Mouse (Mus musculus) liver, embryonic 16.5 days (tissue): ENCODE data around the gene Ddn. TPM values are rescaled to one million over a fixed set of nuclear protein-coding genes. Genes with fewer than 3 reads are reported as not detected.

ENCODE experiments used
- ATAC-seq: fragments of 200-750 bp; cut with Nextera tagmentation; 2 replicates; pipeline ENCODE4 v1.8.0; 2017; ENCODE audit warnings: low read depth, mild to moderate bottlenecking, moderate number of reproducible peaks, moderate library complexity
- H3K27ac ChIP-seq: fragments of 300-500 bp; sonication (generic); 2 replicates; pipeline ENCODE4 v1.5.1; 2014; ENCODE audit warnings: mild to moderate bottlenecking, low read length
- H3K27me3 ChIP-seq: fragments of 300-500 bp; sonication (generic); 2 replicates; pipeline ENCODE4 v1.6.1; 2014; ENCODE audit warnings: low read depth, low read length, mixed read lengths; ENCODE audit not compliant: control insufficient read depth, insufficient read depth
- H3K36me3 ChIP-seq: fragments of 300-500 bp; sonication (generic); 2 replicates; pipeline ENCODE4 v1.6.1; 2014; ENCODE audit warnings: mild to moderate bottlenecking; ENCODE audit not compliant: control insufficient read depth, insufficient read depth
- H3K4me1 ChIP-seq: fragments of 300-500 bp; sonication (generic); 2 replicates; pipeline ENCODE4 v1.6.1; 2014; ENCODE audit warnings: low read depth, low read length, mixed read lengths; ENCODE audit not compliant: control insufficient read depth
- H3K4me2 ChIP-seq: fragments of 300-500 bp; sonication (generic); 2 replicates; pipeline ENCODE4 v1.6.1; 2014; ENCODE audit warnings: low read depth, low read length, mixed read lengths
- H3K4me3 ChIP-seq: fragments of 300-500 bp; sonication (generic); 2 replicates; pipeline ENCODE4 v1.5.1; 2014; ENCODE audit warnings: low read depth, mild to moderate bottlenecking, low read length
- H3K9ac ChIP-seq: fragments of 300-500 bp; sonication (generic); 2 replicates; pipeline ENCODE4 v1.6.1; 2014; ENCODE audit warnings: low read depth, low read length
- H3K9me3 ChIP-seq: fragments of 300-500 bp; sonication (generic); replicated peaks from 2 replicates; pipeline ENCODE4 v1.6.1; 2016; ENCODE audit warnings: low read length; ENCODE audit not compliant: control insufficient read depth
- WGBS: fragments of 180-500 bp; shearing (Covaris S2); extraction: QIAGEN DNeasy Blood & Tissue Kit; methylation state at CpG from one replicate; pipeline ENCODE4 v1.1.7; 2014; ENCODE audit not compliant: insufficient replicate concordance; 5-methylcytosine and 5-hydroxymethylcytosine counted together
- polyA plus RNA-seq: library from polyadenylated mRNA; unstranded; fragments of >200 nt; fragmentation: Nextera tagmentation; extraction: Ambion mirVana; gene quantifications from 2 replicates; pipeline ENCODE4 v1.2.1, GENCODE M21; 2015

Gene Ddn
- polyA plus RNA-seq, 1 experiment from 2014 or later = not detected

DNA sequence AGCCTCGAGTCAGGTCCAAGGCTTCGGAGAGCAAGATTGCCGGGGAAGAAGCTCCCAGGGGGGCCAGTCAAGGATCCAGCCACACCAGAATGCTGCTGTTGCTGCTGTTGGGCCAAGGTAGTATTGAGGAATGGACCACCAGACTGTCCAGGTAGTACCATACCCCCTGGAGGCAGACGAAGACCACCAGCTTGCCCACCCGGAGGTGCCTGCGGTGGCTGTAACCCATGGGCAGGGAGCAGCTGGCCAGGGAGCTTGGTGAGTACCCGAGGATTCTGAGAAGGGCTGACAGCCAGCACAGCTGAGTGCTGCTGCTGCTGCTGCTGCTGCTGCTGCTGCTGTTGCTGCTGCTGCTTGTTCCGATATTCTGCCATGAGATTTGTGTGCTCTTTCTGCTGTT lies 36.9 kb upstream of the Ddn start:
- Histone ChIP-seq H3K27me3 (no peaks in the 10 kb centered on the region), H3K4me2 (no peak overlapping the region), H3K9me3 (no peaks in the 10 kb centered on the region), H3K4me1 (peaks cover 7% of the 10 kb centered on the region), H3K9ac (no peak overlapping the region), H3K27ac (no peak overlapping the region), H3K36me3 (peaks cover 94% of the 10 kb centered on the region), H3K4me3 (no peak overlapping the region)
- WGBS = 89% methylated on average over 8 of the region's 8 CpGs
- ATAC-seq = no peak

DNA sequence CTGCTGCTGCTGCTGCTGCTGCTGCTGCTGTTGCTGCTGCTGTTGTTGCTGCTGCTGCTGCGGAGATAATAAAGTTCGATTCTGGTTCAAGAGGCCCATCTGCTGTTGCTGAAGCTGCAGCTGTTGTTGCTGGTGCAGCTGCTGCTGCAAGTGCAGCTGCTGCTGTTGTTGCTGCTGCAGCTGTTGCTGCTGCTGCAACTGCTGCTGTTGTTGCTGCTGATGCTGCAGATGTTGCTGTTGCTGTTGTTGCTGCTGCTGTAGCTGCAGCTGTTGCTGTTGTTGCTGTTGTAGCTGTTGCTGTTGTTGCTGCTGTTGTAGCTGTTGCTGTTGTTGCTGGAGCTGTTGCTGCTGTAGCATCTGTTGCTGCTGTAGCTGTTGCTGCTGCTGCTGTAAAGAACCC lies 35.9 kb upstream of the Ddn start:
- no peak overlapping the region for H3K27ac ChIP-seq
- ATAC-seq = no peak
- no peaks in the 10 kb centered on the region for H3K27me3 ChIP-seq
- no peaks in the 10 kb centered on the region for H3K9me3 ChIP-seq
- no peak overlapping the region for H3K4me3 ChIP-seq
- H3K9ac ChIP-seq = no peak overlapping the region
- 81% methylated on average over 2 of the region's 2 CpGs for WGBS
- H3K4me2 ChIP-seq = no peak overlapping the region
- H3K36me3 ChIP-seq = peaks cover 94% of the 10 kb centered on the region
- peaks cover 7% of the 10 kb centered on the region for H3K4me1 ChIP-seq

GRCm38 (mm10) chr15:98843595-98844223 lies 34.4 kb upstream of the Ddn start:
- Histone ChIP-seq H3K4me2 (no peak overlapping the region), H3K27ac (no peak overlapping the region), H3K36me3 (peaks cover 95% of the 10 kb centered on the region), H3K4me1 (peaks cover 12% of the 10 kb centered on the region), H3K9me3 (no peaks in the 10 kb centered on the region), H3K9ac (no peak overlapping the region), H3K4me3 (no peak overlapping the region), H3K27me3 (no peaks in the 10 kb centered on the region)
- WGBS = 83% methylated on average over 11 of the region's 11 CpGs
- no peak for ATAC-seq

GRCm38 (mm10) chr15:98839671-98840585 lies 30.6 kb upstream of the Ddn start:
- H3K9ac ChIP-seq = no peak overlapping the region
- H3K27ac ChIP-seq = no peak overlapping the region
- ATAC-seq = no peak
- 90% methylated on average over 30 of the region's 30 CpGs for WGBS
- H3K4me1 ChIP-seq = peaks cover 38% of the 10 kb centered on the region
- no peak overlapping the region for H3K4me2 ChIP-seq
- H3K4me3 ChIP-seq = no peak overlapping the region
- H3K36me3 ChIP-seq = peaks cover 89% of the 10 kb centered on the region
- H3K9me3 ChIP-seq = no peaks in the 10 kb centered on the region
- H3K27me3 ChIP-seq = no peaks in the 10 kb centered on the region

DNA sequence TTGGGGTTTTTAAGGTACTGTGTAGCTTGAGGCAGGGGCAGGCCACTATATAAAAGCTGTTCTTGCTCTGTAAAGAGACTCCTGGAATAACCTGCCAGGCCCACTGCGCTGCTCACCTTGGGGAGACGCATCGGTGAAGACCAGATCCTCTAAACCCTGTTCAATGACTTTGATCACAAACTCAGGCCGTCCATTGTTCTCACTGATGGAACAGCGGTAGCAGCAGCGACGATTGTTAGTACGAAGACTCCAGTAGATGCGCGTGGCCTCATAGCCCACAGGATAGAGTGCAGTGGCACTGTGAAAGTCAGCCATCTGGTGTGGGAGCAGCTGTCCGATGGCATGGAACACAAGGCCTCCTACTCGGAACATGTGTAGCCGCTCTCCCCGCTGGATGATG lies 29.9 kb upstream of the Ddn start:
- Histone ChIP-seq H3K27me3 (no peaks in the 10 kb centered on the region), H3K36me3 (peaks cover 89% of the 10 kb centered on the region), H3K4me2 (no peak overlapping the region), H3K9ac (no peak overlapping the region), H3K4me3 (no peak overlapping the region), H3K4me1 (peaks cover 35% of the 10 kb centered on the region), H3K9me3 (no peaks in the 10 kb centered on the region), H3K27ac (no peak overlapping the region)
- ATAC-seq = no peak
- WGBS = 96% methylated on average over 14 of the region's 14 CpGs

- Histone ChIP-seq H3K9ac (peak overlapping the region; percentile 42), H3K27me3 (no peaks in the 10 kb centered on the region), H3K4me2 (peak overlapping the region; percentile 58), H3K9me3 (no peaks in the 10 kb centered on the region), H3K27ac (peak overlapping the region; percentile 95), H3K4me3 (peak overlapping the region; percentile 35), H3K36me3 (peaks cover 85% of the 10 kb centered on the region), H3K4me1 (peaks cover 41% of the 10 kb centered on the region)
- 49% methylated on average over 4 of the region's 4 CpGs for WGBS
- peak; percentile 22; the same call in 1 of the 2 replicates for ATAC-seq
Measured at GRCm38 (mm10) chr15:98837743-98838103, 28.4 kb upstream of the Ddn start.

DNA sequence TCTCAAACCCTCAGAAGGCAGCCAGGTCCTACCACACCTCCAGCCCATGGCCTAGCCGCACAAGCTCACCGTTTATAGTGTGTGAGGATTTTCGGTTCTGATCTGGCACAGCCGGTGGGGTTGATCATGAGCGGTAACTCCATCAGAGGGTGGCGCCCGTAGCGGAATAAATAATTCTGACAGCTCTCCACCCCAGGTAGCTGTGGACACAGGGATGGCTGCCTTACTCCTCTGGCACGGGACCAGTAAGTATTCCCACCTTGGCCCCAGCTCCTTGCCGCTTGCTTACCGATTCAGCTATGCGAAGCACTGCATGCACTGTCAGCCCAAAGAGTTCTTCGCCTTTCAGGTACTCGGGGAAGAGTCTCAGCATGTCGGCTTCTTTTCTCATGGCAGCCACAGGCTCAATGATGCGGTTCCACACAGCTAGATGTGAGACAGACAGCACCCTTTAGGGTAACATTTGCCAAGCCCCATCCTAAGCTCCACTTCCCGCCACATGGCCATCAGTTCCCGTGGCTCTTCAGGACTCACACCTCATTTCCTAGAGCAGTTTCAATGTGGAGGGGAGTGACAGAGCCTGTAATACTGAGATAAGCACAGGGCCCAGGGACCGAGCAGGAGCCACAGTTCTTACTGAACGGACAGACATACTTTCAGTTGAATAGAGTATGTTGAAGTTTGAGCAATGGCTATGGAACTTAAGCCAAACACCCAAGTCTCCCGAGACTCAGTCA lies 27.9 kb upstream of the Ddn start:
- Histone ChIP-seq H3K4me2 (peak overlapping the region; percentile 58), H3K27ac (peak overlapping the region; percentile 95), H3K9me3 (no peaks in the 10 kb centered on the region), H3K4me3 (peak overlapping the region; percentile 35), H3K9ac (peak overlapping the region; percentile 42), H3K36me3 (peaks cover 80% of the 10 kb centered on the region), H3K27me3 (no peaks in the 10 kb centered on the region), H3K4me1 (peaks cover 47% of the 10 kb centered on the region)
- ATAC-seq = peak; percentile 90
- WGBS = 68% methylated on average over 21 of the region's 21 CpGs

- 91% methylated on average over 14 of the region's 14 CpGs for WGBS
- H3K4me2 ChIP-seq = no peak overlapping the region
- no peaks in the 10 kb centered on the region for H3K27me3 ChIP-seq
- H3K9me3 ChIP-seq = no peaks in the 10 kb centered on the region
- peaks cover 52% of the 10 kb centered on the region for H3K4me1 ChIP-seq
- no peak for ATAC-seq
- peaks cover 63% of the 10 kb centered on the region for H3K36me3 ChIP-seq
- H3K4me3 ChIP-seq = no peak overlapping the region
- H3K27ac ChIP-seq = no peak overlapping the region
- H3K9ac ChIP-seq = no peak overlapping the region
Measured at GRCm38 (mm10) chr15:98835291-98835690, 26.0 kb upstream of the Ddn start.
